Mouse (Mus musculus) adrenal gland, postnatal 4 days (tissue): Measurements from ENCODE around the gene Glul. TPM values are rescaled to one million over a fixed set of nuclear protein-coding genes. Genes with fewer than 3 reads are reported as not detected.

Source experiments
- DNase-seq, 2 experiments: peaks; one replicate each; pipeline ENCODE4 v3.0.0; 2021 to 2022; ENCODE audit warnings: low spot score in 2 of 2, mixed read lengths in 2 of 2
- total RNA-seq, 2 experiments: library from RNA; stranded (reverse); gene quantifications; 2 replicates each; pipeline ENCODE4 v1.2.3; 2021

Glul gene
- total RNA-seq, 2 experiments from 2014 or later: 455 to 494 TPM

DNA sequence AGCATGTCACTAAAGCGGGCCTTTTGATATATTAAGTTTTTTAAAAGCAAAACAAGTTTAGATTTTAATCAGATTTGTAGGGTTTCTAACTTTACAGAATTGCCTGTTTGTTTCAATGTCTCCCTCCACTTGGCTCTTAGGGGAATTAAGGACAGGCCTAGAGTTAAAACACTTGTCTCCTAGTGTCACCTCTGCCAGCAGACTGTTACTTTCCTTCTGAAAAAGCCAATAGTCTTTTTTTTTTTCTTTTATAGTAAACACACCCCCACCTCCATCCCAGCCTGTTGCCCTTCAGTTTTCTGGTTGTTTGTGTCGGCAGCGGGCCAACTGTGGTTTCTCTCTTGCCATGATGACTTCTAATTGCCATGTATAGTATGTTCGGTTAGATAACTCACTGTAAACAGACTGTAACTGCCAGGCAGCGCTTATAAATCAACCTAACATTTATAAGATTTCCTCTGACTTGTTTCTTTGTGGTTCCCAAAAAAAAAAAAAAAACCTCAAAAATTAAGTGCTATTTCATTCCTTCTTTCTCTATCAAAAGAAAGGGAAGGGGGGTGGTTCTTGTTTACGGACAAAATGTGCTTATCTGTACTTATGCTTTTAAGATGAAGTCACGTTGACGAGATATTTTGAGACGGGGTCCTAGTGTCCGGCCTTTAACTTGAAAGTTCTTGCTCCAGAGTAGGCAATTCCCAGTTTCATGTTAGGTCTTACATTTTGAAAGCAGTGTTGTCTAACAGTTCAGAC lies 9.6 kb downstream of the Glul start:
- no peak for DNase-seq

DNA sequence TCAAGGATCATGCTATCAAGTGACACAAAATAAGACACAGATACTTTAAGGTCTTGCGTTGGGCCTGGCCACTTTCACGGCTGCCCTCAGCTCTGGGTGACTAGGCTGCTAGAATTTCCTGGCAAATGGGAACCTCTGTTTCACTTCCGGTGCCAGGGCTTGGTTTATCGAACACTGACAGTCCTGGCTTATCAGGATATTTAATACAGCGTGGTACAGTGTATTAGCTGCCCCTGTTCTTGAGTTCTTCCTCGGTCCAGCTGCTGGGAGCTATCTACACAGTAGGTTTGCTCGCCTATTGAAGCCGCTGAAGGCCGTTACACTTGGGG lies 10.2 kb downstream of the Glul start:
- DNase-seq: no peak

DNA sequence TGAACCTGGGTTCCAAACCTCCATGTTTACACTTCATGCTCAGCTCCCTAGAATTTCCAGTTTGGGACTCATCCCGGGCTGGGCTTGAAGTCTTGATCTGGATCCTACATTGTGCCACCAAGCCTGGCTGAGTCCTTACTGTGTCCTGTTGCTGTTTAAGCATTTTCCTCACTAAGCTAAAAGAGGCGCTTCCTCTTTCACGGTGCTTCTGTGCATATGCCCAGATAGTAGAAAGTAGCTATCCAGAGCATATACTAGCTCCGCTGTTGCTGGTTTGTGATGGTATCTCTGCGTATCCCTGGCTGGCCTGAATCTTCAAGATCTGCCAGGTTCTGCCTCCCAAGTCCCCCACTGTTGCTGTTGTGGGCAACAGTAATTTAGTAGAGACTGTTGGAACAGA lies 10.7 kb downstream of the Glul start:
- no peak for DNase-seq

DNA sequence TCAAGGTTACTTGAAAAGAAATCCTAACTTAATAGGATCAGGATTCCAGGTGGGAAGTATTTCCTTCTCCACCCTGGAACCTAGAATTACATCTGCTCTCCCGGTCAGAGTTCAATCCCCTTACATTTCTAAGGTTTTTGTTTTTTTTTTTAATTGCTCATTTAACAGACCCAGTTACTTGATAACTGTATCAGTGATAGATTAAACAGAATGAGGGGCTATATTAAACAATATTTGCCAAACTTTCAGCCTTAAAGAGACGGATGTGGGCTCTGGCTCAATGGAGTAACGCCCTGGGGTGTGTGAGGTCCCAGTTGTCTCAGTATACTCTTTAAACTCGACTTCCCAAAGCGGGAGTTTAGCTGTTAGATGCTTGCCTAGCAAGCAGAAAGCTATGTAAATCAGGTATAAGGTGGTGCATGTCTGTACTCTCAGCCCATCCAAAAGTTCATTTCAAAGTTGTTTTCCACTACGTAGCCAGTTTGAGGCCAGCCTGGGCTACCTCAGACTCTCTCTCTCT lies 11.6 kb downstream of the Glul start:
- DNase-seq: no peak

DNA sequence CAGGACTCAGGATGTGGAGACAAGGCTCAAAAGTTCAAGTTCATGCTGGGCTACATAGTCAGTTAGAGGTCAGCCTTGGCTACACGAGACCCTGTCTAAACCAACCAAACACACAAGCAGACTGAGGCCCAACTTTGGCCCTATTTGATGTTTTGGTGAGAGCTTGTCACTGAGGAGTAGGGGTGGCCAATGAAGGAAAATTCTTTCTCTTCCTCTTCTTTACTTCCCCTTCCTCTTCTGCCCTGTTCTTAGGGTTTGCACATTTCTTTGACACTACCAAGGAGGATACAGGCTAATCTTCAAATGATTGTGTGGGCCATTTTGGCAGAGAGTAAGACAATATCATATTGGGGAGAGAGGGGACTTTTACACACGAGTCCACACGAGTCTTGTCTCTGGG lies 14.1 kb downstream of the Glul start:
- no peak for DNase-seq

DNA sequence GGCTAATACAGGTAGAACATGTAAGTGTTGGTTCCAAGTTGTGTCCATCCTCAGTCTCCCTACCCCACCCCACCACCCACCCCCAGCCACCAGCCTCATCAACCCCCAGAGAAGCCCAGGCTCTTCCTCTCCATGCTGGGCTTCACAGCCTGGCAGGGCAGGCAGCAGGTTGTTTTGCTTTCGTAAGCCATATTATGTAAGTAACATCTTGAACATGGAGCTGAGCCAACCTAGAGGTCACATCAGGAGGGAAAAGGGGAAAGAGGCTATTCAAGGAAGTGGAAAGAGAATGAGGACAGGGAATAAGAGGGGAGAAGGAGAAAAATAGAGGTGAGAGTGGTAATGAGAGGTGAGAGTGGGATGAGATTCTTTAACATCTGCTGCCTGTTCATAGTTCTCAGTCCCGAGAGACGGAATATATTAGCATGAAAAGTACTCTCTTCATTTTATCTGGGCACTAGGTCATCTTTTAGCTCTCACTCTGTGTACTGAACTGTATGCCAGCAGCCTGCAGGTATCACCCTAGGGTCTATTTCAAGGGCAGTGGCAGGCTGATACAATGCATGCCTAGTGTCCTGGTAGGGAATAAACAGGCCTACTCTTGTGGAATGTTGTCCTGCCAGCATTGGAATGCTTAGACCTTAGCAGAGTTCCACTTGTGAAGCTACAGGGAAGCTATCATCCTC lies 18.9 kb downstream of the Glul start:
- DNase-seq: no peak

DNA sequence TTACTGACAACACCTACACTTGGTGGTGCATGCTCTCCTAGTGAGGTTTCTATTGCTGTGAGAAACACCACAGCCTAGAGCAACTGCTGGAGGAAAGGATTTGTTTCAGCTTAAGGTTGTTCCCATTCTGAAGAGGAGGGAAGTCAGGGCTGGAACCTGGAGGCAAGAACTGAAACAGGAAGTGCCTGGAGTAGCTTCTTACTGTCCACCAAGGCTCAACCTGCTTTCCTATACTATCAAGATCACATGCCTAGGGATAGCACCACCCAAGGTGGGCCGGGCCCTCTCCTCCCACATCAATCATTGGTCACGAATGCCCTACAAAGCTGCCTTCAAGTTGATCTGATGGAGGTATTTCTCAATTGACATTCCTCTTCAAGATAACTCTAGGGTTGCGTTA lies 21.9 kb downstream of the Glul start:
- no peak for DNase-seq

DNA sequence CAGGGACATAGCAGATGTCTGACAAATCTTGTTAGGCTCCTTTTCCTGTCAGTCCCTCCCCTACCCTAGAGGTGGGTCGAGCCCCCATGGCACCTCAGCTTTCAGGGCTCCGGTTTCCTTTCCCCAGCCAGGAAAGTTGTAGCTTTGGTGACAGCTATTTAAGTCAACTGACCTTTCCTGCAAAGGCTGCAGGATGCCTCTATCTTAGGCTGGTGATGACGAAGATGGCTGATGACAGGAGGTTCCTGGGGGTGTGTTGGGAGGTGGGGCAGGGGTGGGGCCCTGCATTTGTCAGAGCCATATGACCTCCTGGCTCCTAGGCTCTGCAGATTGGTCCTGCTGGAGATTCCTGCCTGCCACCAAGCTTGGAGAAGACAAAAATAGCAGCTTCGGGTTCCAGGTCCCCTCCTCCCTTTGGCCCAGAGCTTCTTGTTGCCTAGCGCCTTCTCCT lies 22.9 kb downstream of the Glul start:
- DNase-seq: no peak

DNA sequence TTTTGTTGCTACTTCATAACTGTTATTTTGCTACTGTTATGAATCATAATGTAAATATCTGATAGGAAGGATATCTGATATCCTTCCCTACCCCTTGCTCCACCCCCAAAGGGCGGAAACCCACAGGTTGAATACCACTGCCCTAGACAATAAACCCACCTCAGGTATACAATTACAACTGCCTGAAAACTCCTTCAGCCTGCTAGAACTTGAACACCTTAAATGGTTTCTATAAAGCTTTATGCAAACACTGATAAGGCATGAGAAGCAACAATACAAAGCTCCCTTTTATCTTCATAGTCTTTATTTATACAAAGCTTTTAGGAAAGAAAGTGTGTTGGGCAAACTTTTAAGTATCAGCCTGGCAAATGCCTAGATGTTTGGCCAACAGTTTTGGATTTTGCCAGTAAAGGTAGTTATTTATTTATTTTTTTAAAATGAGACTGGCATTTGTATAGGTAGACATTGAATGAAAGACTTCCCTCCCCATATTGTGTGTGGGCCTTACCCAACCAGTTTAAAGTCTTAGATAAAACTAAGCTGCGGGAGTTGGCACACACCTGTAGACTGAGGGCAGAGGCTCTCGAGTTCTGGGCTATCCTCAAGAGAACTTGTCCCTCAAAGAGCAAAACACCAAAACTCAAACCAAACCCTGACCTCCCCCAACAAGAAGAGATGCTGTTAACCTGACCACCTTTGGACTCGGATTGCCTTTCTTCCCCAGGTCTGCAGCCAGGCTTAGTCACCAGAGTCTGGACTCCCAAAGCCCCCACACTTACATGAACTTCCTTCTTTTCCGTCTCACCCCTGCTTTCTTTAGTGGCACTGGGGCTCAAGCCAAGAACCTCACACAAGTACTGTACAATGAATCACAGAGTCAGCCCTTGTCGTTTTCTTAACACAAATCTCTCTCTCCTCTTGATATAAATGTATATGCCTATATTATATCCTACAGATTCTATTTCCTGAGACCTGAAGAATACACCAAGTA lies 24.9 kb downstream of the Glul start:
- no peak for DNase-seq

DNA sequence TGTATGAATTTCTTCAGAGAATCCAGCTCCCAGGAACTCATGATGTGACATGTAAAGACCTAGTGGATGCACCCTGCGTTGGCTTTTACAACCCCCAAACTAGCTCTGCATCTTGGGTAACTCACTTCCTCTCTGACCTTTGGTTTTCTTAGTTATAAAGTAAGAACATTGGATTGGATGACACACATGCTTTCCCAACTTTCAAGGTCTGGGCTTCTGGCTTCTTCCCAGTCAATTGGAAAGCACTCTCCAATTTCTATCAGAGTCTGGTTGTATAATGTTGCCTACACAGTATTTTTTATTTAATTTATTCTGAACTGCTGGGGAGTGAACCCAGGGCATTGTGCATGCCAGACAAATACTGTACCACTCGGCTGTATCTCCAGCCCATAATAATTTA lies 30.7 kb downstream of the Glul start:
- DNase-seq: no peak

DNA sequence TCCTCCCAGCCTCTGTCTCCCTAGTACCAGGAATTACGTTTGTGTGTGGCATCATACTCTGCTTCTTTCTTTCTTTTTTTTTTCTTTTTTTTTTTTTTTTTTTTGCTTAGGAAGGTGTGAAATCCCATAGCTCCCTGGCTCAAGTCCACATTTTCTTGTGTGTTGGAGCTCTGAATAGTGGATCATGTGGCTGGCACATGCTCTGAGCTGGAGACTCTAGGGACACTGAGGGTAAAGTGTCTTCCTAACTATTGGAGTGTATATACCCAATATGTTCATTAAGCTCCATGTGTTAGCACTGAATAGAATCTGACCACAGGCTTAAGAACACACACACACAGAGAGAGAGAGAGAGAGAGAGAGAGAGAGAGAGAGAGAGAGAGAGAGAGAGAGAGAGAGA lies 34.0 kb downstream of the Glul start:
- no peak for DNase-seq

DNA sequence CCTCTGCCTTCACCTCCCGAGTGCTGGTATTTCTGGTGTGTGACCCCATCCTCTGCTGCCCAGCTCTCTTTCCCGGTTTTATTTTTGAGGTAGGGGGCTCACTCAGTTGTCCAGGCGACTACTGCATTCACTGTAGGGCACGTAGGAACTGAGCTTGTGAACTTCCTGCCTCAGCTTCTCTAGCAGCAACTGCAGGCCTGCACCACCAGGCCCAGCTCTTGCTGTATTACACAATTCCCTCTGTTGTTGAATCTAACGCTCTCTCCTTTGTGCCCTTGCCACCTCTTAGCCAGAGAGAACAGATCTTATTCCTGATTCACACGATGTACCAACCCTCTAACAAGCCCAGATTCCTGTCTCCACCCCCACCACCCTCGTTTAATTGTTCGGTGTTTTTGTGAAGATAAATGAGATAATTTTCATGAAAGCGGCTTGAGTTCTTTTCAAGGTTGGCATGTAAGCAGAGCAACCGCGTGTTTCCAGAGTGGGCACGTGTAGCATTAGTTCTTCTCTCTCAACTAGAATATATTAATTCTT lies 36.2 kb downstream of the Glul start:
- DNase-seq: no peak

DNA sequence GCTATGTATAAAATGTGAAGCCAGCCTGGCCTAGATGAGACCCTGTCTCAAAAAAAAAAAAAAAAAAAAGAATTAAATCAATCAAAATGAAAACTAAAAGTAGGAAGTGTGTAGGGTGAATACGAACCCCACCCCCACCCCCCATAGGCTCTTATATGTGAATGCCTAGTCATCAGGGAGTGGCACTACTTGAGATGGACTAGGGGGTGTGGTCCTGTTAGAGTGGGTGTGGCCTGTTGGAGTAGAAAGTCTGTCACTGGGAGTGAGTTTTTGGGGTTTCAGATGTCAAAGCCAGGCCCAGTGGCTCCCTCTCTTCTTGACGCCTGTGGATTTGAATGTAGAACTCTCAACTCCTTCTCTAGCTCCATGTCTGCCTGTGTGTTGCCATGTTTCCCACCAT lies 37.3 kb downstream of the Glul start:
- DNase-seq: no peak

DNA sequence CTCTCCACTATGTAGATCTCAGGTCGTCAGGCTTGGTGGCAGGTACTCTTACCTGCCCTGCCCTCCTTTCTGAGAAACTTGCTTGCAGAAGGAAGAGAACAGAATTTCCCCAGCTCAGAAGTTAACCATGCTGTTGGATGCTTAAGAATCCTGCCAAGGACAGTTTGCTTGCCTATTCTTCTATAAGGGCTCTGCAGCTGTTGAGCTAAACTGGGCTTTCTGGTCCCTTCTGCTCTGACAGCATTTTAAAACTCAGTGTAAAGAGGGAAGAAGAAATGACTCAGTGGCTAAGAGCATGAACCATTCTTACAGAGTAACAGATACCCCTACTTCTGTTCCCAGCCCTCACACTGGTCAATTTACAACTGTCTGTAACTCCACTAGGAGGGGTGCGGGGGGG lies 41.2 kb downstream of the Glul start:
- no peak for DNase-seq

DNA sequence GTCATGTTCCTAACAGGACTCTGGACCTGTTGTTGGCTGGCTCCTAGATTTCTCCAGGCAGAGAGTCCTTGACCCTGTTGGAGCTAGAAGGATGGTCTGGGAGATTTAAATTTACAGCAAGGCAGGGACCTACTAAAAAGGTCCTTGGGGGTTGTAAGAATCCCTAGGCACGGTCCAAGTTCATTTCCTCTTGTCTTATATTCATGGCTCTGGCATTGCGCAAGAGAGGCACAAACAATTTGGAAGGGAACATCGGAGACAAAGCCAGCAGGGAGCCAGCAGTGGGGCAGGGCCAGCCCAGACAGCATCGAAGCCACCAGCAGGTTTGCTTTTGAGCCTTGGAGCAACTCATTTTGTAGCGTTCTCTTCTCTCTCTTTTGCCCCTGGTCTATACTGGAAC lies 45.4 kb downstream of the Glul start:
- no peak for DNase-seq

DNA sequence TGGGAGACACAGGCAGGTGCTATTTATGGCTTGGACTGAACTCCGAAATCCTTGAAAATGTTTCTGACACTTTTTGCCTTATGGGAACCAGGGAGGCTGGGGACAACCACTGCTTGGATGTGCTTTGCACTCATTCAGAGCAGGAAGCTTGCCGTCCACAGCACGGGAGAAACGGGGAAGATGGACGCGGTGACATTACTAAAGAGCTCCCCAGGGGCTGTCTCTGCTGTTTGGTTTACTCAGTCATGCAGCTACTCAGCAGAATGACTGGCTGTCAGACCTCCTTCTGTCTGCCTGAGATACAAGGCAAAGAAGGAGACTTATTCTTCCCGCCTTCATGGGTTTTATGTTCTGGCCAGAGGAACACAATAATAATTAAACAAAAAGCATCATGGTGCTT lies 47.2 kb downstream of the Glul start:
- no peak for DNase-seq

DNA sequence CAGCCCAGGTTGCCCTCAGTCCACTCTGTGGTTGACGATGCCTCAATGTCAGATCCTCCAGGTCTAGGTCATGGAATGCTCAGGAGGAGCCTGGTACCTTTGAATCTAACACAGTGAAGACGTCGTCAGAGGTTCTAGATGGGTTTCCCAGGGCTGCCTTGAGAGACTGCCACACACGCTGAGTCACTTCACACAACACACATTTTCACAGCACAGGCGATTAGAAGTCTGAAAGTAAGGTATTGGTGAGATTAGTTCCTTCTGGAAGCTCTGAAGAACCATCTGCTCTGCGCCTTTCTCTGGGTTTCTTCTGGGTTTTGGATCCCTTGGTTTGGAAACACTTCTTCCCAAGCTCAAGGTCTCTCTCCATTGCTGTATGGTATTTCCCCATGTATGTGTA lies 48.1 kb downstream of the Glul start:
- no peak for DNase-seq

DNA sequence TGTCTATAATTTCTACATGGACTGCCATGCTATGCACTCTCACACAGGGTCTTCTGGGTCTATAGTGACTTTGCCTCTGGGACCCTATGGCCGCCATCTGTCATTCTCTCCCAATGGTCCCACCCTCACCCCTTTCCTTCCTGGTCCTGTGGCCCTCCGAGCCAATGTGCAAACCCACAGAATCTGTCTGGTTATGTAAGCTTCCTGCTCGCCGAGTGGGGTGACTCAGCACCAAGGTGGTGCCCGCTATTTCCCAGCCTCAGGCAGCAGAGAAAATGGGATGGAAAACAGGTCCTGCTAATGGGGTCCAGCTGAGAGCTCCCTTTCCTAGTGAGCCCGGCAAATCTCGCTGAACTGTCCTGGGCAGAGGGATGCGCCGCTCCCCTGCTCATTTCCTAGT lies 53.5 kb downstream of the Glul start:
- no peak for DNase-seq

DNA sequence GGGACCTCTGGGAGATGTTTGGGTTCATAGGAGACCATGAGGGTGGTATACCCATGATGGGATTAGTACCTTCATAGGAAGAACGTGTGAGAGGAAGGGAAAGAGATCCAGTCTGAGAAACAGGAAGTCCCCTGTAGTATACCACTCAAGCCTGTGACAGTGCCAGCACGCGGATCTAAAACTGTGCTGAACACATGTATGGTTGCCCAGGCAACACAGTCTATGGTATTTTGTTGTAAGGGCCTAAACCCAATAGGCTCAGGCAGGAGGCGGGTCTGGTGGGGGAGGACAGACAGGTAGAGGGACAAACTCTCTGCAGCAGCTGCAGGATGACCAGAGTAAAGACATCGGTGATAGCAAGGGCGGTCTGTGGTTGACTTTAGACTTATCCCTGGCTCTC lies 54.1 kb downstream of the Glul start:
- DNase-seq: no peak

DNA sequence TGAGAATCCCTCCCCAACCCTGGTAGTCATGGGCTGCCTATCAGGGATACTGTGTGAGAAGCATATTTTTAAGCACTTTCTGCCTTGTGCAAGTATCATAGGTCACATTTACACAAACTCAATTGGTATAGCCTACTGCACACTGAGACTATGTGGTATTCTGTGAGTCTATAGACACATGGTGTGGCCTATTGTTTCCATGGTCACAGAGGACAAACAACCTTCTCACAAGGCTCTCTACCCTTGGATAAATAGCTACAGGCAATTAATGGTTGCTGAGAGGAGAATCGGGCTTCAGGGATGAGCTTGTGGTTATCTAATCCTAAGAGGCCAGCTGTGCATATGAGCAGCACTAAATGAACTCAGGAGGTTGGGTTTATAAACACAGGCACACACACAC lies 58.1 kb downstream of the Glul start:
- no peak for DNase-seq
